Mouse (Mus musculus) stomach, postnatal 0 days (tissue): Measurements from ENCODE around the gene Dctn2. TPM values are rescaled to one million over a fixed set of nuclear protein-coding genes. Genes with fewer than 3 reads are reported as not detected.
A peak's percentile ranks its signal among the peaks of the same experiment; 100 is the strongest.

ENCODE experiments used
- ATAC-seq: fragments of 200-750 bp; cut with Nextera tagmentation; 2 replicates; pipeline ENCODE4 v1.8.0; 2017; ENCODE audit not compliant: low FRiP score, low TSS enrichment
- DNase-seq: peaks from one replicate; pipeline ENCODE4 v3.0.0-alpha.2; 2016; ENCODE audit warnings: low spot score
- H3K27ac ChIP-seq: fragments of 300-500 bp; sonication (generic); replicated peaks from 2 replicates; pipeline ENCODE4 v1.5.1; 2014; ENCODE audit warnings: mild to moderate bottlenecking, control low read depth
- H3K27me3 ChIP-seq: fragments of 300-500 bp; sonication (generic); 2 replicates; pipeline ENCODE4 v1.6.1; 2014; ENCODE audit warnings: low read length; ENCODE audit not compliant: control insufficient read depth, insufficient read depth
- H3K36me3 ChIP-seq: fragments of 300-500 bp; sonication (generic); 2 replicates; pipeline ENCODE4 v1.6.1; 2014; ENCODE audit warnings: low read length, mixed read lengths; ENCODE audit not compliant: control insufficient read depth, insufficient read depth
- H3K4me1 ChIP-seq: fragments of 300-500 bp; sonication (generic); replicated peaks from 2 replicates; pipeline ENCODE4 v1.6.1; 2014; ENCODE audit warnings: antibody characterized with exemption; ENCODE audit not compliant: control insufficient read depth, insufficient read depth
- H3K4me2 ChIP-seq: fragments of 300-500 bp; sonication (generic); replicated peaks from 2 replicates; pipeline ENCODE4 v1.6.1; 2014; ENCODE audit warnings: low read depth, mild to moderate bottlenecking, control low read depth, moderate library complexity
- H3K4me3 ChIP-seq: fragments of 300-500 bp; sonication (generic); 2 replicates; pipeline ENCODE4 v1.5.1; 2014; ENCODE audit warnings: low read depth, low read length, control low read depth
- H3K9ac ChIP-seq: fragments of 300-500 bp; sonication (generic); 2 replicates; pipeline ENCODE4 v1.6.1; 2014; ENCODE audit warnings: mild to moderate bottlenecking, low read length, control low read depth, mixed read lengths
- H3K9me3 ChIP-seq: fragments of 300-500 bp; sonication (generic); 2 replicates; pipeline ENCODE4 v1.6.1; 2016; ENCODE audit warnings: low read length; ENCODE audit not compliant: control insufficient read depth
- CTCF ChIP-seq: IDR thresholded peaks from 2 replicates; pipeline ENCODE4 v1.5.1; 2016; ENCODE audit warnings: antibody characterized with exemption, low read depth, mild to moderate bottlenecking, moderate library complexity
- EP300 ChIP-seq: optimal IDR thresholded peaks from 2 replicates; pipeline ENCODE3; 2016; ENCODE audit warnings: antibody characterized with exemption
- WGBS: fragments of 180-500 bp; shearing (Covaris S2); extraction: QIAGEN DNeasy Blood & Tissue Kit; methylation state at CpG from one replicate; pipeline ENCODE4 v1.1.7; 2014; 5-methylcytosine and 5-hydroxymethylcytosine counted together
- polyA plus RNA-seq: library from polyadenylated mRNA; unstranded; fragments of >200 nt; fragmentation: Nextera tagmentation; extraction: Ambion mirVana; gene quantifications from 2 replicates; pipeline ENCODE4 v1.2.1, GENCODE M21; 2015

The Dctn2 gene
- polyA plus RNA-seq, 1 experiment from 2014 or later: 134 TPM

DNA sequence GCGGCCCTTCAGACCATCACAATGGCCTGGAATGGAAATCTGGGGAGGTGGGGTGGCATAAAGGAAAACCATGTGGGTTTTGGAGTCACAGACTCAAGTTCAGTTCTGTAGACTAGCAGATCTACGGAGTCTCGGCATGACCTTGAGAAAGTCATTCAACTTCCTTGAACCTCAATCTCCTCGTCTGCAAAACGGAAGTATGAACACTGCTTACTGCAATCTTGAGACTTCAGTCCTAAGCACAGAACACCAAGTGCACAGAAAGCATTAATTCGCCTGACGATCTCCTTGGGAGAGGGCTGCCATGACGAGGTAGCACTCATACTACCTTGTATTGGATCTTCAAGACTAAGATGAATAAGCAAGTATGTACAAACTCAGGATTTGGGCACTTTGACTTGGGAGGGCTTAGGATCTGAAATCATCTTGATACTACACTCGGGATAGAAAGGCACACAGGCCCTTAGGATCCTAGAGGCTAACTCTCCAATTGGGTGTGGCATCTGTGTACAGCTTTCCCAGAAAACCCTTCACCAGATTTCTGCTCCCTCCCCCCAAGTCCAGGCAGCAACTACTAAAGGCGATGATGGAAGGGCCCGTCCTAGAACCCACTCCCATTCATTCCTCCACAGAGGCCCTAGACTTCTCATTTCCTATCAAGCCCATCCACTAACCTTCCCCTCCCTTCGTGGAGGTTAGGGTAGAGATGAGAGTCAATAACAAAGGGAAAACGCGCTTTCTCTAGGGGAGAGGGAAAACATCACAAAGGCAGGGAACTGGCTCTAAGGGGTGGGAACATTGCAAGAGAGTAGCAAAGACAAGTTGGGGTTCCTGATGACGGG, 4.2 kb upstream of the Dctn2 start:
- no peak for DNase-seq
- Histone ChIP-seq H3K4me2 (peak overlapping the region; percentile 77; the same call in 1 of the 2 replicates), H3K4me3 (no peak overlapping the region), H3K9me3 (no peaks in the 10 kb centered on the region), H3K36me3 (no peaks in the 10 kb centered on the region), H3K27ac (no peak overlapping the region), H3K4me1 (peaks cover 2% of the 10 kb centered on the region; the same call in 1 of the 2 replicates), H3K27me3 (no peaks in the 10 kb centered on the region), H3K9ac (no peak overlapping the region)
- no peak for TF ChIP-seq CTCF
- no peak for TF ChIP-seq EP300
- ATAC-seq: no peak
- 67% methylated on average over 15 of the region's 15 CpGs for WGBS

GRCm38 (mm10) chr10:127262548-127263398, 3.4 kb upstream of the Dctn2 start, which contains the start of gene Kif5a:
Gene Kif5a (minus strand): TSS chr10:127263348.
- TF ChIP-seq CTCF (no peak), EP300 (no peak)
- Histone ChIP-seq H3K4me1 (peaks cover 3% of the 10 kb centered on the region; the same call in 1 of the 2 replicates), H3K9me3 (no peaks in the 10 kb centered on the region), H3K9ac (peak within 1 kb of the TSS; percentile 41; the same call in 1 of the 2 replicates), H3K36me3 (no peaks in the 10 kb centered on the region), H3K4me3 (peak within 1 kb of the TSS; percentile 38), H3K27ac (no peak within 1 kb of the TSS), H3K27me3 (no peaks in the 10 kb centered on the region), H3K4me2 (peak within 1 kb of the TSS; percentile 77)
- no peak for ATAC-seq
- peak; percentile 48 for DNase-seq
- WGBS: 3% methylated on average over 34 of the region's 53 CpGs

DNA sequence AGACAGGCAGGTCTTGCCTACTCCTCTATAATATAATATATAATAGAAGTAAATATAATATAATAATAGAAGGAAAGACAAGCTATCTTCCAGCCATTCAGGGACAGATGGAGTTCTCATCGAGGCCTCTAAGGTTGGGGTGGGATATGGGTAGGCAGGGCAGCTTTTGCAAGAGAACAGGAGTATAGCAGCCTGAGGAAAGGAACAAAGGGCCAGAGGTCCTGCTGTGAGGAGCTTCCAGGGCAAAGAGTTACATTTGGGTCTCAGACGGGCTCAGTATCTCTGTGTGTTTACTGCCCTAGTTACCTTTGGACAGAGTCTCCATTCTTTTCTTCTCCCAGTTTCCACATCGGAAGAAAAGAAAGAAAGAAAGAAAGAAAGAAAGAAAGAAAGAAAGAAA, 2.5 kb upstream of the Dctn2 start:
- Histone ChIP-seq H3K4me3 (no peak overlapping the region), H3K9me3 (no peaks in the 10 kb centered on the region), H3K36me3 (no peaks in the 10 kb centered on the region), H3K27ac (no peak overlapping the region), H3K9ac (no peak overlapping the region), H3K27me3 (no peaks in the 10 kb centered on the region), H3K4me2 (no peak overlapping the region), H3K4me1 (peaks cover 6% of the 10 kb centered on the region)
- no peak for DNase-seq
- no peak for ATAC-seq
- 54% methylated on average over 3 of the region's 3 CpGs for WGBS
- no peak for TF ChIP-seq EP300
- no peak for TF ChIP-seq CTCF

- Histone ChIP-seq H3K9ac (no peak overlapping the region), H3K36me3 (no peaks in the 10 kb centered on the region), H3K4me3 (no peak overlapping the region), H3K27me3 (no peaks in the 10 kb centered on the region), H3K9me3 (no peaks in the 10 kb centered on the region), H3K4me1 (peaks cover 6% of the 10 kb centered on the region), H3K4me2 (no peak overlapping the region), H3K27ac (no peak overlapping the region)
- TF ChIP-seq CTCF: no peak
- no peak for TF ChIP-seq EP300
- 78% methylated on average over 8 of the region's 8 CpGs for WGBS
- ATAC-seq: no peak
- no peak for DNase-seq
These were observed 1.8 kb upstream of the Dctn2 start for GRCm38 (mm10) chr10:127264336-127264735.

DNA sequence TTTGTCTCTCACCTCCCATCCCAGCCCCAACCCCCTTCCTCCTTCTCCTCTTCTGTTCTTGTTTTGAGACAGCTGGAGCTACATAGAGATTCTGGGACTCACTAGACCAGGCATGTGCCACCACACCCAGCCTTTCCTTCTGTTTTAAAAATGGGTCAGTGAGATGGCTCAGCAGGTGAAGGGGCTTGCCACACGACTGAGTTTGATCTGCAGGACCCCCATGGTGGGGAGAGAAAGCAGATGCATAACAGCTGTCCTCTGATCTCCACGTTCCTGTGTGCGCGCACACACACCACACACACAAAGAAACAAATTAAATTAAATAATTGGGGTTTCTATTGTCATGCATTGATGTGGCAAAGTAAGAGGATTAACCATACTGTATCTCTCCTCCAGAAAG, 1.2 kb upstream of the Dctn2 start:
- Histone ChIP-seq H3K4me2 (no peak overlapping the region), H3K27ac (no peak overlapping the region), H3K4me1 (peaks cover 6% of the 10 kb centered on the region), H3K9me3 (no peaks in the 10 kb centered on the region), H3K36me3 (no peaks in the 10 kb centered on the region), H3K27me3 (no peaks in the 10 kb centered on the region), H3K9ac (no peak overlapping the region), H3K4me3 (no peak overlapping the region)
- WGBS: 73% methylated on average over 4 of the region's 4 CpGs
- ATAC-seq (no peak), DNase-seq (no peak)
- TF ChIP-seq CTCF: no peak
- no peak for TF ChIP-seq EP300
